Mouse (Mus musculus): ENCODE results near the gene Dnm1l. TPM values are rescaled to one million over a fixed set of nuclear protein-coding genes. Genes with fewer than 3 reads are reported as not detected.
A peak's percentile ranks its signal among the peaks of the same experiment; 100 is the strongest.
"Not testable (repeated sequence)": the region's sequence is repeated elsewhere in the genome, so short reads cannot be mapped to it uniquely, and the experiment has no call there.

Dnm1l gene
- total RNA-seq (2021) = 10 to 100 TPM; 69.7 to 80.7 TPM
- long read RNA-seq, experiment 1, transcript Dnm1l-201 (18 exons, 3,951 nt) = major isoform, 12 of 64 reads
- long read RNA-seq, experiment 1, partial matches to known transcripts = 37 of 64 reads
- long read RNA-seq, experiment 1, other reads (novel, unspliced or antisense) = 14 of 64 reads
- long read RNA-seq, experiment 2, transcript Dnm1l-201 (18 exons, 3,951 nt) = major isoform, 6 of 9 reads
- long read RNA-seq, experiment 2, partial matches to known transcripts = 1 of 9 reads
- long read RNA-seq, experiment 2, other reads (novel, unspliced or antisense) = 2 of 9 reads

DNA sequence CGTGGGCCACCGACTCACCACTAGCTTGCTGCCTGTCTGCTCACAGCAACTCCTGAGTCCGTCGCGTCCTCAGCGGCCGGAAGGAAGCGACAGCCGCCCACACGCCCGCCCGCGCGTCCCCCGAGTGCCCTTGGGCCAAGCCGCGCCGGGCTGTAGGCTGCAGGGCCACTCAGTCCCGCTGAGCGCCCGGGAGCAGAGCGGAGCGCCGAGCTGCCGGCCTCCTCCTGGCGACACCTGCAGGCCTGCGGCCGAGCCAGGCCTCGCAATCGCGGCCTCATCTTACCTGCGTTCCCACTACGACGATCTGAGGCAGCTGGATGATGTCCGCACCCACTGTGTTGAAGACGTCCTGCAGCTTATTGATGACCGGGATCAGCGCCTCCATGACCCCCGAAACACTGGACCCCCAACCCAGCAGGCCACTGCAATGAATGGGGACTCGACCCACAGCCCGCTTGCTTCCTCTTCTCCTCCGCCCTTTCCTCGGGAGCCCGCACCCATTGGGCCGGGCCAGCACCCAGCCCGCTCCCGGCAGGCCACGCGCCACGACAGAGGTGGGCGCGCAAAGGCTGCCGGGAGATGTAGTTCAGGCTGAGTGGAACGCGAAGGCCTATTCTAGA is at the start of gene Dnm1l:
TSS of gene Dnm1l (minus strand) at position 479 of the 620 bp plus-strand sequence.
- DNase-seq = peak; percentile 96 to 99

DNA sequence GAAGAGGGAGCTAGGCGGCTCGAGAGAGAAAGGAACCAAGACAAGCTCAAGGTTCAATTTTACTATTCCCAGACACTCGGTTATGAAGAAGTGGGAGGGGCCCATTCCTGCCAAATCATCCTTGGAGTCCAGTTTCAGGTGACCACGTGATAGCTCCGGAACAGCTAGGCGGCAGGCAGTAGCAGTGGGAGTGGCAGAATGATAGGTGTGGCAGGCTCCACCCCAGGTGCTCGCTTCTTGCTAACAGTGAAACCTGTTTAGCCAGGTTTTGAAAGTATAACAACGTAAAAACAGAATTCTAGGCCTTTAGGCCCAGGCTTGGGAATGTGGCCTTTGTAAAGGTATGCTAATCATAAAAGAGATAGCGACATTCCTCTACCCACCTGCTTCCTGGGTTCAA is 8.5 kb upstream of the Dnm1l start:
- not testable (repeated sequence) for DNase-seq

DNA sequence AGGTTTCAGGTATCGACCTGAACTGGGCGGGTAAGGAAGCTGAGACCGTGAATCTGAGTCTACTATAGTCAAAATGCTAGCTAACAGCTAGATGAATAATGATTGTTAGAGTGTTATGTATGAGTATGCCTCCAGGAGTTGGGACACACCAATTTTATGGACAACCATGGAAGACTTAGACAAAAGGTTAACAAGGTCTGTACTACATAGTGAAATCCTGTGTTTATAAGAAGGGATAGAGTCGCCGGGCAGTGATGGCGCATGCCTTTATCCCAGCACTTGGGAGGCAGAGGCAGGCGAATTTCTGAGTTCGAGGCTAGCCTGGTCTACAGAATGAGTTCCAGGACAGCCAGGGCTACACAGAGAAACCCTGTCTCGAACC is 333 bp upstream of the Dnm1l start:
- DNase-seq = not testable (repeated sequence)

DNA sequence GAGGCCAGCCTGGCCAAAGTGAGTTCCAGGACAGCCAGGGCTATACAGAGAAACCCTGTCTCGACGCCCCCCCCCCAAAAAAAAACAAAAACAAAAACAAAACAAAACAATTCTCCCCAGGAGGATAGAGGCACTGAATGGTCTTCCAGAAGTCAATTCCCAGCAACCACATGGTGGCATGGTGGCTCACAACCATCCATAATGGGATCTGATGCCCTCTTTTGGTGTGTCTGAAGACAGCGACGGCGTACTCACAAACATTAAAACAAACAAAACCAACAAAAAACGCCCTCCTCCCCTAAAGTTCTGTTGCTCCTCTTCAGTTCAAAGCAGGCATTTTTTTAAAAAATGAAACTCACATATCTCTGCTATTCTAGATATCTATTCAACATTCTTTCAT is 851 bp downstream of the Dnm1l start:
- DNase-seq = peak; percentile 0 to 2

DNA sequence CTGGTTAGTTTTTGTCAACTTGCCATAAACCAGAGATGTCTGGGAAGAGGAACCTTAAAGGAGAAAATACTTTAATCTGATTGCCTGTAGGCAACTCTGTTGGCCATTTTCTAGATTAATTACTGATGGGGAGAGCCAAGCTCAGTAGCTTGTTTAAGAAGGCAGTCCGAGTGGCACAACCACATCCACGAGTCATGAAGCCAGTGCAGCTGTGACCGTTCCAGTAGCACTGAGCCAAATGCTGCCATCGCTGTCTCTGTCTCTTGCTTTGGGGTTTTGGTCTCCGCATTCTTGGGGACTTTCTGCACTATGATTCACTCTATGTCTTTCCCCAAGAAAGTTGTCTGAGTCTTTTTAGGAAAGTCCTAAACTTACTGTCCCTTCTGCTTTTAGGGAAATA is 12.3 kb downstream of the Dnm1l start:
- DNase-seq = no peak

DNA sequence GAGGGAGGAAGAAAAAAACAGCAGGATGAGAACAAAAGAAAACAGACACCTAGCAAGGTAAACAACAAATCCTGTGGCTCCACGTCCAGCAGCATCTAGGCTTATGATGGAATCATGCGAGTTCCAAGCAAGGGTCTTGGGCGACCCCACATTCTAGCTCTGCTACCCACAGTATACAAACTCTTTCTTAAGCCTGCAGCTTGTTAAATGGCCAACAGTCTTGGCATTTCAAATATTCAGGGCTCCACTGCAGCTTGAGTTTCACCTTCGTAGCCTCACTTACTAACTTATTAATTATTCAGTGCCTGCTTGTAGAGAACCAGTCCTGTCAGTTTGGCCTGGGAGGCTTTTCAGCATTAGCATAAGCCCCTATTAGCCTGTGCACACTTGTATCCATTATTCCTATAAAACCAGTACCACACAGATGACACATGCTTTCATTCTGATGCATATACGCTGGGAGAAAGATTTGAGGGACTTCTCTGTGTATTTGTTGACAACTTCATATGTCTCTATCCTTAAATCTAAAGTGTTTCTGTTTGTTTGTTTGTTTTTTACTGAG is 32.9 kb downstream of the Dnm1l start:
- DNase-seq = no peak

DNA sequence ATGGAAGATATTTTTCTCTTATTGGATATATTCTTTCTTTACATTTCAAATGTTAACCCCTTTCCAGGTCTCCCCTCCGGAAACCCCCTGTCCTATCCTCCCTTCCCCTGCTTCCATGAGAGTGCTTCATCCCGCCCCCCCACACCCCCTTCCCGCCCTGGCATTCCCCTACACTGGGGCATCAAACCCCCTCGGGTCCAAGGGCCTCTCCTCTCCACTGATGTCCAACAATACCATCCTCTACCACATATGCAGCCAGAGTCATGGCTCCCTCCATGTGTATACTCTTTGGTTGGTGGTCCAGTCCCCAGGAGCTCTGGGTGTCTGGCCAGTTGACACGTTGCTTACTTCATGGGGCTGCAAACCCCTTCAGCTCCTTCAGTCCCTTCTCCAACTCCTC is 47.4 kb downstream of the Dnm1l start:
- no peak for DNase-seq

DNA sequence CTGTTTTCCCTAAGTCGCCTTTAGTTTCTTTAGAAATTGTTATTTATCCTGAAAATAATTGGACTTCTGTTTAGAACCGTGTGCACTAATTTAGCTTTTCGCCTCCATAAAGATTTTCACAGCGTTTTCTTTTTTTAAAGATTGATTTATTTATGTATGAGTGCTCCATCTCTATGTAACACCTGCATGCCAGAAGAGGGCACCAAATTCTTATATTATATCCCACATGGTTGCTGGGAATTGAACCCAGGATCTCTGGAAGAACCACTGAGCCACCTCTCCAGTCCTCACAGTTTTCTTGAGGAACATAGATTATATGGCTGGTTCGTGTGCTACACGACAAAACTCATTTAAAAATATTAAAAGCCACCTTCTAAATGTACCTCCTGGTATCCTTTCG is 54.9 kb downstream of the Dnm1l start:
- no peak for DNase-seq

DNA sequence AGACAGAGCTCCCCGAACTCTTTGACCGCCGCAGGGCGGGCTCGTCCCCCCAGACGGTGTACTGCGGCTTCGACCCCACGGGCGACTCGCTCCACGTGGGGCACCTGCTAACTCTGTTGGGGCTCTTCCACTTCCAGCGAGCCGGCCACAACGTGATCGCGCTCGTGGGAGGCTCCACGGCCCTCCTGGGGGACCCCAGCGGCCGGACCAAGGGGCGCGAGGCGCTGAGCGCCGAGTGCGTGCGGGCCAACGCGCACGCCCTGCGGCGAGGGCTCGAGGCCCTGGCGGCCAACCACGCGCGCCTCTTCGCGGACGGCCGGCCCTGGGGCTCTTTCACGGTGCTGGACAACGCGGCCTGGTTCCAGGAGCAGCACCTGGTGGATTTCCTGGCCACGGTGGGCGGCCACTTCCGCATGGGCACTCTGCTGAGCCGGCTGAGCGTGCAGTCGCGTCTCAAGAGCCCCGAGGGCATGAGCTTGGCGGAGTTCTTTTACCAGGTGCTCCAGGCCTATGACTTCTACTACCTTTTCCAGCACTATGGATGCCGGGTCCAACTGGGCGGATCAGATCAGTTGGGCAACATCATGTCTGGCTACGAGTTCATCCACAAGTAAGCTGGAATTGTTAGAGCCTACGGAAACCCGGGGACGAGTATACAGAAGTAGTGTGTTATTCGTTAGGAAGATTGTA is 55.5 kb downstream of the Dnm1l start:
- peak; percentile 43 to 61 for DNase-seq

DNA sequence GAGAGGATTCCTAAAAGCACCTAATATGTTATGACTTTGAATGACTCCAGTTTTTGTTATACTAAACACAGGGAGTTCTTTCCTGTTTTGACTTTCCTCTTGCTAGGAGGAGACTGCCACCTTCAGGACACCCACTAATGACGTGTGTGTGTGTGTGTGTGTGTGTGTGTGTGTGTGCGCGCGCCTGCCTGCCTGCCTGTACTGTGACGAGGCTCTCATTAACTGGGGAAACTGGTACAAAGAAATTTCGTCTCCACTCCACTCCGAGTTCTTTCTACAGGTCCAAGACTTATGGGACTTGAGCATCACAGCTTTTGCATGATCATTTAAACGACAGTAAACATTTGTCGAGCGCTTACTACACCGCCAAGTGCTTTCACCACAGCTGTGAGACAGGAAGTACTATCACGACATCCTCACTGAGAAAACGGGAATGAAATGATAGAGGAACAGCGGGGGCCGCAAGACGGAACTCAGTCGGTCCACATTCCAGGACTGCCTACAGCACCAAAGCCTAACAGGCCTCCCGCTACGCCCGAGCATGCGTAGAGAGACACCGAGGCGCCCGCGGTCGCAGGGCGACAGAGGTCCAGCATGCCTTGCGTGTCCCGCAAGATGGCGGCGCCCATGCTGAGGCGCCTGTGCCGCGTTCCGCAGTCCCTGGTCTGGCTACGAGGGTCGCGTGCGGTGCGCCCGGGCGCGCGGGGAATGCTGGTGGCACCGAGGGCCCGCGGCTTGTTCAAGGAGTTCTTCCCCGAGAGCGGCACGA is 56.2 kb downstream of the Dnm1l start, which contains the start of gene Yars2:
TSS of gene Yars2 (plus strand) at position 597 of the 769 bp plus-strand sequence.
- peak; percentile 95 for DNase-seq

DNA sequence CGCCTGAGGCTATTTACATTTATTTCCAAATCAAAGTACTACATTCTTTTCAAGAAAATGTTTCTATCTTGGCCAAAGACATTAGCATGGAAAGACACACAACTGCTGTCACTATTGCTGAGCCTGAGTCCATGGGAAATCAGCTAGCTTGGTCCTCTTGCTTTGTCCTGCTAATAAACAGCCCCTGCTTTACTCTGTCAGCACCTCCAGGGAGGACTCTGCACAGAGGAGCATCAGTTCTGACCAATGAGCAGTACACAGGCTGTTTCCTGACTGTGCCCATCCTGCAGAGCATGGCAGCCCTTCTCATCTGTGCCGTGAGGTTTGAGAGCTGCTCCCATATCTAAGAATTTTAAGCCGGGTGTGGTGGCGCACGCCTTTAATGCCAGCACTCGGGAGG is 85.0 kb downstream of the Dnm1l start:
- DNase-seq = no peak

DNA sequence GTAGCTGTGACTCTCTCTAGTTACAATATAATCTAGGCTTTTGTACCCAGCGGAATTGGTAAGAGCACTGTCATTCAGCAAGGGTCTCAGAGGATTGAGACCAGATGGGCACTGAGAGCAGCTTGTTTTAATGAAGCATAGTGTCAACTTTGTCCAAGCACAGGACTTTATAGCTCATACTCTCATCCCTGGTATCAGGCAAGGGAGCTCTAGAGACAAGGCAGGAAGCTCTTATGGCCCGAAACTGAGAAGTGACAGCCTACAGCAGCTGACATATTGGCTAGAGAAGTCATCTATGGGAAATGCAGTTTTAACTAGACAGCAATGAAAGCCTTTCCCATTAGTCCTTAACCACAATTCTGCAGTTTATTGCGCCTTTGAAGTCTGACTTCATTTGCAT is 85.8 kb downstream of the Dnm1l start:
- DNase-seq = no peak

DNA sequence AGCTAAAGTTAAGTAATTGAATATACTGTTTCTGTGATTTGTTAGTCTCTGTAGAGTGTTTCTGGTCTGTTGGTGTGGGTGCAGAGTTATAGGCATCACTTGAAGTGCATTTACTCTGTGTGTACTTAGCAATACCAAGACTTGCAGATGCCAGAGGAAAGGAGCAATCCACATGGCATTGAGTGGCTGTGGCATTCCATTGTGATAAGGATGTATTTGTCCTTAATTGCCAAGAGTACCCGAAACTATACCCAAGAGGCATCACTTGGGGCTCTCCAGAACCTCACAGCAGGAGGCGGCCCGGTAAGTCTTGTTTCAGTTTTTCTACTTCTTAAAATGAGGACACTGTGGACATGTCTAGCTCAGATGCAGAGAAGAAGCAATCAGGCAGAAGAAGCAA is 96.3 kb downstream of the Dnm1l start:
- no peak for DNase-seq

Other genes with a start within 250 kb of the Dnm1l start
- 1 to 10 TPM; 2.2 to 2.9 TPM for gene Pkp2, start 145.6 kb downstream of the Dnm1l start, total RNA-seq (2021)
- 10 to 100 TPM; 36.6 to 39.7 TPM for gene Yars2, start 56.0 kb downstream of the Dnm1l start, total RNA-seq (2021)
- 10 to 100 TPM in 1 of 2 experiments, 1 to 10 TPM in 1; 9.2 to 16.2 TPM for gene Fgd4, start 241.6 kb upstream of the Dnm1l start, total RNA-seq (2021)